Mouse (Mus musculus) midbrain, embryonic 10.5 days (tissue): ENCODE results near the gene Sec14l4. TPM values are rescaled to one million over a fixed set of nuclear protein-coding genes. Genes with fewer than 3 reads are reported as not detected.

Source experiments
- DNase-seq: peaks from one replicate; pipeline ENCODE4 v3.0.0-alpha.2; 2017; ENCODE audit warnings: low spot score
- H3K27ac ChIP-seq: fragments of 300-500 bp; sonication (generic); replicated peaks from 2 replicates; pipeline ENCODE4 v1.5.1; 2016; ENCODE audit warnings: mild to moderate bottlenecking
- H3K27me3 ChIP-seq: fragments of 300-500 bp; sonication (generic); 2 replicates; pipeline ENCODE4 v1.6.1; 2016; ENCODE audit warnings: low read depth, mild to moderate bottlenecking; ENCODE audit not compliant: poor library complexity, severe bottlenecking
- H3K36me3 ChIP-seq: fragments of 300-500 bp; sonication (generic); 2 replicates; pipeline ENCODE4 v1.6.1; 2016; ENCODE audit warnings: mild to moderate bottlenecking, moderate library complexity
- H3K4me1 ChIP-seq: fragments of 300-500 bp; sonication (generic); 2 replicates; pipeline ENCODE4 v1.6.1; 2016
- H3K4me3 ChIP-seq: fragments of 300-500 bp; sonication (generic); 2 replicates; pipeline ENCODE4 v1.5.1; 2016; ENCODE audit warnings: mild to moderate bottlenecking, moderate library complexity
- H3K9me3 ChIP-seq: fragments of 300-500 bp; sonication (generic); replicated peaks from 2 replicates; pipeline ENCODE4 v1.6.1; 2016; ENCODE audit warnings: mild to moderate bottlenecking
- WGBS: fragments of 180-500 bp; shearing (Covaris S2); methylation state at CpG from one replicate; pipeline ENCODE4 v1.1.7; 2016; 5-methylcytosine and 5-hydroxymethylcytosine counted together
- polyA plus RNA-seq: library from polyadenylated mRNA; unstranded; fragments of >200 nt; fragmentation: Nextera tagmentation; extraction: Ambion mirVana; gene quantifications from 2 replicates; pipeline ENCODE4 v1.2.1, GENCODE M21; 2016

The Sec14l4 gene
- polyA plus RNA-seq, 1 experiment from 2014 or later = not detected

- Histone ChIP-seq H3K4me3 (no peak overlapping the region), H3K27me3 (peaks cover 9% of the 10 kb centered on the region), H3K27ac (no peak overlapping the region), H3K4me1 (no peaks in the 10 kb centered on the region; the same call in 1 of the 2 replicates), H3K9me3 (peaks cover 4% of the 10 kb centered on the region; the same call in 1 of the 2 replicates), H3K36me3 (no peaks in the 10 kb centered on the region)
- DNase-seq = no peak
- 86% methylated on average over 4 of the region's 4 CpGs for WGBS
Measured at GRCm38 (mm10) chr11:4034169-4034568, 2.9 kb downstream of the Sec14l4 start.

- Histone ChIP-seq H3K36me3 (no peaks in the 10 kb centered on the region), H3K27ac (no peak overlapping the region), H3K27me3 (peaks cover 9% of the 10 kb centered on the region), H3K9me3 (no peaks in the 10 kb centered on the region), H3K4me1 (no peaks in the 10 kb centered on the region; the same call in 1 of the 2 replicates), H3K4me3 (no peak overlapping the region)
- no peak for DNase-seq
- 76% methylated on average over 18 of the region's 18 CpGs for WGBS
Measured at GRCm38 (mm10) chr11:4035116-4035892, 4.0 kb downstream of the Sec14l4 start.

GRCm38 (mm10) chr11:4035916-4036315 is 4.7 kb downstream of the Sec14l4 start:
- Histone ChIP-seq H3K9me3 (no peaks in the 10 kb centered on the region), H3K36me3 (no peaks in the 10 kb centered on the region), H3K27ac (no peak overlapping the region), H3K4me3 (no peak overlapping the region), H3K4me1 (no peaks in the 10 kb centered on the region; the same call in 1 of the 2 replicates), H3K27me3 (peaks cover 9% of the 10 kb centered on the region)
- no peak for DNase-seq
- WGBS = 90% methylated on average over 6 of the region's 6 CpGs

- DNase-seq = no peak
- no peaks in the 10 kb centered on the region; the same call in 1 of the 2 replicates for H3K4me1 ChIP-seq
- WGBS = 75% methylated on average over 9 of the region's 9 CpGs
- H3K36me3 ChIP-seq = no peaks in the 10 kb centered on the region
- H3K27me3 ChIP-seq = peaks cover 5% of the 10 kb centered on the region
- no peak overlapping the region for H3K27ac ChIP-seq
- no peak overlapping the region for H3K4me3 ChIP-seq
- no peaks in the 10 kb centered on the region for H3K9me3 ChIP-seq
Measured at GRCm38 (mm10) chr11:4036365-4037084, 5.3 kb downstream of the Sec14l4 start.

GRCm38 (mm10) chr11:4039951-4040350 is 8.7 kb downstream of the Sec14l4 start:
- Histone ChIP-seq H3K27me3 (no peaks in the 10 kb centered on the region), H3K4me3 (no peak overlapping the region), H3K4me1 (no peaks in the 10 kb centered on the region), H3K9me3 (no peaks in the 10 kb centered on the region), H3K27ac (no peak overlapping the region), H3K36me3 (no peaks in the 10 kb centered on the region)
- no peak for DNase-seq
- 94% methylated on average over 4 of the region's 4 CpGs for WGBS

- no peak for DNase-seq
- Histone ChIP-seq H3K27me3 (no peaks in the 10 kb centered on the region), H3K4me1 (no peaks in the 10 kb centered on the region), H3K9me3 (no peaks in the 10 kb centered on the region), H3K27ac (no peak overlapping the region), H3K4me3 (no peak overlapping the region), H3K36me3 (no peaks in the 10 kb centered on the region)
- WGBS = 79% methylated on average over 6 of the region's 6 CpGs
Measured at GRCm38 (mm10) chr11:4041123-4041625, 9.9 kb downstream of the Sec14l4 start.

GRCm38 (mm10) chr11:4043081-4043480 is 11.8 kb downstream of the Sec14l4 start:
- WGBS = 88% methylated on average over 7 of the region's 7 CpGs
- Histone ChIP-seq H3K9me3 (no peaks in the 10 kb centered on the region), H3K36me3 (no peaks in the 10 kb centered on the region), H3K4me1 (no peaks in the 10 kb centered on the region), H3K4me3 (no peak overlapping the region), H3K27ac (no peak overlapping the region), H3K27me3 (no peaks in the 10 kb centered on the region)
- no peak for DNase-seq

GRCm38 (mm10) chr11:4046526-4046925 is 15.3 kb downstream of the Sec14l4 start:
- no peak for DNase-seq
- H3K27me3 ChIP-seq = no peaks in the 10 kb centered on the region
- 81% methylated on average over 4 of the region's 5 CpGs for WGBS
- no peak overlapping the region for H3K4me3 ChIP-seq
- no peaks in the 10 kb centered on the region for H3K36me3 ChIP-seq
- no peaks in the 10 kb centered on the region for H3K9me3 ChIP-seq
- H3K27ac ChIP-seq = no peak overlapping the region
- H3K4me1 ChIP-seq = no peaks in the 10 kb centered on the region

- WGBS = 90% methylated on average over 2 of the region's 2 CpGs
- Histone ChIP-seq H3K36me3 (no peaks in the 10 kb centered on the region), H3K27me3 (no peaks in the 10 kb centered on the region), H3K27ac (no peak overlapping the region), H3K9me3 (no peaks in the 10 kb centered on the region), H3K4me3 (no peak overlapping the region), H3K4me1 (no peaks in the 10 kb centered on the region)
- no peak for DNase-seq
Measured at GRCm38 (mm10) chr11:4047766-4048165, 16.5 kb downstream of the Sec14l4 start.

GRCm38 (mm10) chr11:4048438-4048837 is 17.2 kb downstream of the Sec14l4 start:
- Histone ChIP-seq H3K4me3 (no peak overlapping the region), H3K4me1 (no peaks in the 10 kb centered on the region), H3K9me3 (no peaks in the 10 kb centered on the region), H3K27ac (no peak overlapping the region), H3K36me3 (no peaks in the 10 kb centered on the region), H3K27me3 (no peaks in the 10 kb centered on the region)
- no peak for DNase-seq
- WGBS = 84% methylated on average over 6 of the region's 6 CpGs

- H3K27me3 ChIP-seq = no peaks in the 10 kb centered on the region
- H3K9me3 ChIP-seq = no peaks in the 10 kb centered on the region
- peak; percentile 66 for DNase-seq
- H3K27ac ChIP-seq = no peak overlapping the region
- H3K4me3 ChIP-seq = no peak overlapping the region
- 25% methylated on average over 5 of the region's 5 CpGs for WGBS
- H3K36me3 ChIP-seq = no peaks in the 10 kb centered on the region
- H3K4me1 ChIP-seq = no peaks in the 10 kb centered on the region
Measured at GRCm38 (mm10) chr11:4053586-4053985, 22.3 kb downstream of the Sec14l4 start.

GRCm38 (mm10) chr11:4060866-4061575 is 29.8 kb downstream of the Sec14l4 start:
- H3K27me3 ChIP-seq = no peaks in the 10 kb centered on the region
- 81% methylated on average over 5 of the region's 5 CpGs for WGBS
- DNase-seq = no peak
- no peaks in the 10 kb centered on the region for H3K4me1 ChIP-seq
- no peaks in the 10 kb centered on the region for H3K9me3 ChIP-seq
- no peak overlapping the region for H3K4me3 ChIP-seq
- H3K27ac ChIP-seq = no peak overlapping the region
- H3K36me3 ChIP-seq = no peaks in the 10 kb centered on the region
